Mouse (Mus musculus) 416B (cell line): ENCODE data around the gene Thap11.

Experiments used
- DNase-seq: peaks from one replicate; pipeline ENCODE4 v3.0.0; 2011; ENCODE audit warnings: low read depth

Gene Thap11

GRCm38 (mm10) chr8:105852146-105852729 is 2.7 kb upstream of the Thap11 start:
- DNase-seq: no peak

DNA sequence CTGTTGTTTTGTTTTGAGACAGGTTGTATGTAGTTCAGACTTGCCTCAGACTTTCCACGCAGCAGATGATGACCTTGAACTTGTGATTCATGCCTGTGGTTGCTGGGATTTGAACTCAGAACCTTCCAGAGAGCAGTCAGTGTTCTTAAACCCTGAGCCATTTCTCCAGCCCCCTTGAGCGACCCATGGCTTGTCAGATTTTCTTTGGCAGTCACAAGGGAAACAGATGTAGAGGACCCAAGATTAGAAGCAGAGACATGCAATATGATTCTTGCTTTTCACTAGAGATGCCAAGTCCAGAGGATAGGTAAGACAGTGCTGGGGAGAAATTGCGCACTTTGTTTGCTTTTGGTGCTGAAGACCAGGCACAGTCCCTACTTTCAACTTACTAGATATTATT is 1.8 kb upstream of the Thap11 start, which contains the start of gene Cenpt:
Gene Cenpt, minus strand, starts transcription at position 101 of the 400 bp plus-strand sequence.
- no peak for DNase-seq

GRCm38 (mm10) chr8:105854303-105854702 is 629 bp upstream of the Thap11 start:
- DNase-seq: no peak

GRCm38 (mm10) chr8:105855248-105856167 is 576 bp downstream of the Thap11 start:
- DNase-seq: peak; percentile 60

GRCm38 (mm10) chr8:105856168-105856835 is 1.4 kb downstream of the Thap11 start:
- DNase-seq: no peak

GRCm38 (mm10) chr8:105858495-105858894 is 3.6 kb downstream of the Thap11 start:
- peak; percentile 76 for DNase-seq

- DNase-seq: peak; percentile 81
Observed at GRCm38 (mm10) chr8:105859314-105859713, 4.4 kb downstream of the Thap11 start.

- peak; percentile 99 for DNase-seq
Observed at GRCm38 (mm10) chr8:105860143-105860981, 5.4 kb downstream of the Thap11 start, which contains the start of gene Nutf2. Gene Nutf2 (plus strand): TSS chr8:105860580.

DNA sequence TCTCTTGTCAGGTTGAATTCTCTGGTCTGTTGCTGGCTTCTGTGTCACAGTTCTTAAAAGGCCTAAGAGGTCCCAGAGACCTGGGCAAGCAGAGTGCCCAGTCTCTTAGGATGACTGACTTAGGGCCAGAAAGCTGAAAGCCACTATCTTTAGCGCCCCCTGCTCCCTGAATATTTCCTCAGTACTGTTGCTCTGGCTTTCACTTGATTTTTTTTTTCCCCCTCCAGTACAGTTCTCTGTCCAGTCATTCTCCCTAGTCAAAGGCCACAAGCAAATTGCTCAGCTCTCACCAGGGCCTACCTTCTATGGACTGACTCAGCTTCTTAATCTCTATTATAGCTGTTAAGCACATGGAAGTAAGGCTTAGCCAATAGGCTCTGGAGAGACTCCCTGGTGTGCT is 7.0 kb downstream of the Thap11 start:
- DNase-seq: peak; percentile 82

- peak; percentile 55 for DNase-seq
Observed at GRCm38 (mm10) chr8:105866364-105867029, 11.6 kb downstream of the Thap11 start.

GRCm38 (mm10) chr8:105874301-105874700 is 19.4 kb downstream of the Thap11 start:
- DNase-seq: peak; percentile 28

- DNase-seq: peak; percentile 89
Observed at GRCm38 (mm10) chr8:105880754-105881520, 26.0 kb downstream of the Thap11 start, which contains the start of gene Edc4. Gene Edc4 (plus strand): TSS chr8:105880881.

GRCm38 (mm10) chr8:105889756-105890465 is 35.0 kb downstream of the Thap11 start:
- no peak for DNase-seq

DNA sequence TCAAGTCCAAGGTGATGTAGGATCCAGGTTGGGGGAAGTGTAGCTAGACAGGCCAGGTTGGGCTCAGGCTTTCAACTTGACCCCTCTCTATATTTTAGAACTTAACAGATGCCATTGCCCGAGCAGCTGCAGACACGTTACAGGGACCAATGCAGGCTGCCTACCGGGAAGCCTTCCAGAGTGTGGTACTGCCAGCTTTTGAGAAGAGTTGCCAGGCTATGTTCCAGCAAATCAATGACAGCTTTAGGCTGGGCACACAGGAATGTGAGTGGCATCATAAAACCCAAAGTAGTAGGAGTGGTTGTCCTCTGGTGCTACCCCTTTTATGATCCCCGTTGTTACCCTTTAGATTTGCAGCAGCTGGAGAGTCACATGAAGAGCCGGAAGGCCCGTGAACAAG is 35.9 kb downstream of the Thap11 start:
- no peak for DNase-seq

DNA sequence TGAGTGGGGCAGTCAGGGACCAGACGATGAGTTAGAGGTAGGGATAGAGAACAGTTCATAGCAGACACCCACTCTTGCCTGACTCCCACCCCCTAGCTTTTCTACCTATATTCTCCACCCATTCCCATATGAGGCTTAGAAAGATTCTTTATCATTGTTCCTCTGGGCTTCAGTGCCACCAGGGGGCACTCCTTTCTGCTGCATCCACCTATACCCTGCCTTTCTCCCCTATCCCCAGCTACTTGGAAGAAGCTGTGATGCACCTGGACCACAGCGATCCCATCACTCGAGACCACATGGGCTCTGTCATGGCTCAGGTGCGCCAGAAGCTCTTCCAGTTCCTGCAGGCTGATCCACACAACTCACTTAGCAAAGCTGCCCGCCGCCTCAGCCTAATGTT is 37.5 kb downstream of the Thap11 start:
- DNase-seq: peak; percentile 40

DNA sequence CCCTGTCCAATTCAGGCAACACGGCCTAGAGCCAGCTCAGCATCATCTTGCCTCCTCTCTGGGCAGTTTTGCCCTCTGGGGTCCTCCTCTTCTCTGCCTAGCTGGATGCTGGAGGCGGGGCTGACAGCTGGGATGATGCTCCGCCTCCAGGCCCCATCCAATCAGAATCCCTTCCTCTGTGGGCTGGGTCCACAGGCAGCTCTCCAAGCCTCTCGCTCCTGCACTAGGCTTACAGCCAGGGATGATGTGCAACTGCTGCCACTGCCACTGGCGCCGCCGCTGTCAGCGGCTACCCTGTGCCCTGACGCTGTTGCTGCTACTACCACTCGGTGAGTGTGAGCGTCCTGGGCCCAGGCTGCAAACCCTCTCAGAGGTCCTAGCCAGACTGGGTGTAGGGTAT is 38.4 kb downstream of the Thap11 start, which contains the start of gene Nrn1l:
Gene Nrn1l, plus strand, starts transcription at position 229 of the 400 bp plus-strand sequence.
- peak; percentile 24 for DNase-seq

DNA sequence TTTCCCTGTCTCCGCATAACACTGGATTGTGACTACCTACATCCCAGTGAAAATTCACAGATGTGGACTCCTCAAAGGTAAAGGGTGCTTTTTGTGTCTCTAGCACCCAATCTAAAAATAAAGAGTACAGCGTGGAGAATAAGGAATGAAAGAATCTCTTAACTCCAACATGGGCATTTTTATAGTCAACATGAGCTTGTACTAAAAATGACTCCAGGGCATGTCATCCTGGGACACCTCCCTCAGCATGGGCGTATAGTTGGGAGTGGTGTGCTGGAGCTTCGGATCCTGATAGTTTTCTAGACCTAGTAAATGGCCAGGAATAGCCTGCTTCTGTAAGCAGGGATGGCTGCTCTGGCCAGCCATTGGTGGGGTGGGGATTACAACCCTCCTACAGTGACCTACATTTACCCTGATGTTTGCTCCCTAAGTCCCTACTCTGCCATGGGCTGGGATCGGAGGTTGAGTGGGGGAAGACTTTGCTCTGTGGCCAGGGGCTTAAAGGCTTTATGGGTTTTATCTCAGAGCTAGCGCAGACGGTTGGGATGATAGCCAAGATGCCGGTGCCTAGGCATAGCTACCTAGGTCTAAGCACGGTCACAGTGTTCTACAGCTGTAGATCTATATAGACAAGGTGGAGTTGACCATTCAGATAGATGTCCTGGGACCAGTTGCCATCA is 43.0 kb downstream of the Thap11 start:
- DNase-seq: no peak

DNA sequence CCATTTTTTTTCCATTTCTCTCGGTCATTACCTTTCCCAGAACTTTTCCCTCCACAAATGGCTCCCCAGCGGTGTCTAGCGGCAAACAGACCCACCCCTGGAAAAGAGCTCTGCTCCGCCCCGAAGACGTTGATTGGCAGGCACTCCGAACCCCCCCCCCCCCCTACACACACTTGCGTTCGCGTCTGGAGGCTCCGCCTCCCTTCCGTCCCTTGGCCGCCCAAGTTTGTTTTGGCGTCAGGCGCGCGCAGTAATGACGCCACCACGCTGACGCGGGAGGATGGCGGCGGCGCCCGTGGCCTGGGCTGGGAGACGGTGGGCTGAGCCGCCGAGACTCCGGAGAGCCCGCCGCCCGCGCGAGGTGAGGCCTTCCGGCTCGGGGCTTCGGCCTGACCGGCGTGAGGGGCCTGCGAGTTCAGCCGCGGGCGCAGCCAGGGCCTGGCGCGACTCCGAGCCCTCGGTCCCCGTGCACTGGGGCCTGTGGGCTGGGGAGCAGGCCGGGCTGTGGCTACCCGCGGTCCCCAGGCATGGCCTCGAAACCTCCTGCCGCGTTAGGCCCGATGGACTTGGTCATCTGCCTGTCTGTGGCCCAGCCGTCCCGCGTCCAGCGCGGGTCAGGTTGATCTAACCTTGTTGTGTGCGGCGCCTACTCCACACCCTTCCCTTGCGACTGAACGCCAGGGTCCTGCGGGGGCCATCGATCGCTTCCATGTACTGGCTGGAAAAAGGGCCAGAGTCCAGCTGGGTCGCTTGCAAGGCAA is 45.4 kb downstream of the Thap11 start, which contains the start of gene Pskh1:
Gene Pskh1, plus strand, starts transcription at position 262 of the 761 bp plus-strand sequence.
- peak; percentile 94 for DNase-seq
